Mouse (Mus musculus): Measurements from ENCODE around the gene Slc1a5. TPM values are rescaled to one million over a fixed set of nuclear protein-coding genes. Genes with fewer than 3 reads are reported as not detected.

Gene Slc1a5
- polyA plus RNA-seq, 1 experiment from 2014 or later = 119 TPM

- 6% methylated on average over 14 of the region's 14 CpGs for WGBS (ENCODE audit: insufficient replicate concordance)
- H3K27ac ChIP-seq (ENCODE audit: low read length) = peak overlapping the region; percentile 49
- peak overlapping the region; percentile 65 for H3K9ac ChIP-seq (ENCODE audit: low read depth, low read length)
These were observed 64.1 kb downstream of the Slc1a5 start for GRCm38 (mm10) chr7:16845072-16845819.

GRCm38 (mm10) chr7:16845820-16846167 is 64.7 kb downstream of the Slc1a5 start:
- peak overlapping the region; percentile 26; the same call in 1 of the 2 replicates for H3K27ac ChIP-seq (ENCODE audit: low read length)
- no peak for ATAC-seq (ENCODE audit: low read depth)
- 28% methylated on average over 10 of the region's 10 CpGs for WGBS (ENCODE audit: insufficient replicate concordance)
- peak overlapping the region; percentile 78 for H3K4me3 ChIP-seq (ENCODE audit: low read depth, low read length)
- H3K36me3 ChIP-seq (ENCODE audit: control insufficient read depth, insufficient read depth) = no peaks in the 10 kb centered on the region; the same call in 1 of the 2 replicates
- H3K4me1 ChIP-seq (ENCODE audit: control insufficient read depth, low read depth, low read length) = peaks cover 33% of the 10 kb centered on the region
- no peaks in the 10 kb centered on the region for H3K27me3 ChIP-seq (ENCODE audit: control insufficient read depth, insufficient read depth, low read depth, low read length)
- H3K4me2 ChIP-seq (ENCODE audit: low read depth, low read length) = peak overlapping the region; percentile 98
- H3K9me3 ChIP-seq (replicated peaks; ENCODE audit: control insufficient read depth, low read length) = no peaks in the 10 kb centered on the region
- H3K9ac ChIP-seq (ENCODE audit: low read depth, low read length) = peak overlapping the region; percentile 65

More at GRCm38 (mm10) chr7:16845072-16845819, 64.1 kb downstream of the Slc1a5 start:
- peak overlapping the region; percentile 78 for H3K4me3 ChIP-seq (ENCODE audit: low read depth, low read length)
- peaks cover 33% of the 10 kb centered on the region for H3K4me1 ChIP-seq (ENCODE audit: control insufficient read depth, low read depth, low read length)
- ATAC-seq (ENCODE audit: low read depth) = no peak
- peak overlapping the region; percentile 98 for H3K4me2 ChIP-seq (ENCODE audit: low read depth, low read length)
- H3K9me3 ChIP-seq (replicated peaks; ENCODE audit: control insufficient read depth, low read length) = no peaks in the 10 kb centered on the region
- H3K27me3 ChIP-seq (ENCODE audit: control insufficient read depth, insufficient read depth, low read depth, low read length) = no peaks in the 10 kb centered on the region
- H3K36me3 ChIP-seq (ENCODE audit: control insufficient read depth, insufficient read depth) = peaks cover 2% of the 10 kb centered on the region

GRCm38 (mm10) chr7:16846775-16847174 is 65.6 kb downstream of the Slc1a5 start:
- H3K9me3 ChIP-seq (replicated peaks; ENCODE audit: control insufficient read depth, low read length) = no peaks in the 10 kb centered on the region
- no peak overlapping the region for H3K9ac ChIP-seq (ENCODE audit: low read depth, low read length)
- H3K27me3 ChIP-seq (ENCODE audit: control insufficient read depth, insufficient read depth, low read depth, low read length) = no peaks in the 10 kb centered on the region
- no peak overlapping the region for H3K27ac ChIP-seq (ENCODE audit: low read length)
- no peak overlapping the region for H3K4me2 ChIP-seq (ENCODE audit: low read depth, low read length)
- WGBS (ENCODE audit: insufficient replicate concordance) = 83% methylated on average over 5 of the region's 5 CpGs
- H3K4me3 ChIP-seq (ENCODE audit: low read depth, low read length) = no peak overlapping the region
- H3K36me3 ChIP-seq (ENCODE audit: control insufficient read depth, insufficient read depth) = no peaks in the 10 kb centered on the region; the same call in 1 of the 2 replicates
- no peak for ATAC-seq (ENCODE audit: low read depth)
- H3K4me1 ChIP-seq (ENCODE audit: control insufficient read depth, low read depth, low read length) = peaks cover 29% of the 10 kb centered on the region

DNA sequence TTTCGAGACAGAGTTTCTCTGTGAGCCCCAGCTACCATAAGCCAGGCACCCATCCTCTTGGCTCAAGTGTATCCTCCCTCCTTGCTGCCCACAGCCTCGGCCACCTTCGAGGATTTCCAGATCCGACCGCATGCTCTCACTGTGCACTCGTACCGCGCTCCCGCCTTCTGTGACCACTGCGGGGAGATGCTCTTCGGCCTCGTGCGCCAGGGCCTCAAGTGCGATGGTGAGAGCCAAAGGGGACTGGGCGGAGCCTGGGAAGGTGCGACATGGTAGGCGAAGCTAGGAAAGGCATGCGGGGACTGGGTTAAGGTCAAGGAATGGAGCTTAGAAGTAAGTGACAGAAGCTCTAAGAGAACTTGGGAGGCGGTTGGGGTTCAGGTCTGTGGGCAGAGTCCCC is 66.4 kb downstream of the Slc1a5 start:
- Histone ChIP-seq H3K27ac (ENCODE audit: low read length) (no peak overlapping the region), H3K4me2 (ENCODE audit: low read depth, low read length) (no peak overlapping the region), H3K27me3 (ENCODE audit: control insufficient read depth, insufficient read depth, low read depth, low read length) (no peaks in the 10 kb centered on the region), H3K4me1 (ENCODE audit: control insufficient read depth, low read depth, low read length) (peaks cover 31% of the 10 kb centered on the region), H3K9ac (ENCODE audit: low read depth, low read length) (no peak overlapping the region), H3K4me3 (ENCODE audit: low read depth, low read length) (no peak overlapping the region), H3K9me3 (replicated peaks; ENCODE audit: control insufficient read depth, low read length) (no peaks in the 10 kb centered on the region), H3K36me3 (ENCODE audit: control insufficient read depth, insufficient read depth) (no peaks in the 10 kb centered on the region; the same call in 1 of the 2 replicates)
- no peak for ATAC-seq (ENCODE audit: low read depth)
- 82% methylated on average over 19 of the region's 19 CpGs for WGBS (ENCODE audit: insufficient replicate concordance)

Other genes starting within 250 kb of the Slc1a5 start
- gene Arhgap35, start 166.3 kb upstream of the Slc1a5 start, polyA plus RNA-seq (2015; fragmentation: Nextera tagmentation; extraction: Ambion mirVana) = 2.5 and 2.6 TPM in 2 replicates
- gene Ceacam15, start 105.6 kb upstream of the Slc1a5 start, polyA plus RNA-seq (2015; fragmentation: Nextera tagmentation; extraction: Ambion mirVana) = not detected in 2 replicates
- not detected in 2 replicates for gene Ceacam9, start 59.4 kb upstream of the Slc1a5 start, polyA plus RNA-seq (2015; fragmentation: Nextera tagmentation; extraction: Ambion mirVana)
- gene Ap2s1, start 42.9 kb upstream of the Slc1a5 start, polyA plus RNA-seq (2015; fragmentation: Nextera tagmentation; extraction: Ambion mirVana) = 151 and 155 TPM in 2 replicates
- 27.4 and 29.8 TPM in 2 replicates for gene Strn4, start 34.5 kb downstream of the Slc1a5 start, polyA plus RNA-seq (2015; fragmentation: Nextera tagmentation; extraction: Ambion mirVana)
- 7.8 and 8.9 TPM in 2 replicates for gene Fkrp, start 35.4 kb downstream of the Slc1a5 start, polyA plus RNA-seq (2015; fragmentation: Nextera tagmentation; extraction: Ambion mirVana)
- 2.8 and 3.6 TPM in 2 replicates for gene Prkd2, start 61.6 kb downstream of the Slc1a5 start, polyA plus RNA-seq (2015; fragmentation: Nextera tagmentation; extraction: Ambion mirVana)
- 0.05 and 0.12 TPM in 2 replicates for gene Dact3, start 94.0 kb downstream of the Slc1a5 start, polyA plus RNA-seq (2015; fragmentation: Nextera tagmentation; extraction: Ambion mirVana)
- 0.17 TPM in 1 of 2 replicates, not detected in the other for gene Gng8, start 110.4 kb downstream of the Slc1a5 start, polyA plus RNA-seq (2015; fragmentation: Nextera tagmentation; extraction: Ambion mirVana)
- 1.2 and 1.3 TPM in 2 replicates for gene Ptgir, start 125.2 kb downstream of the Slc1a5 start, polyA plus RNA-seq (2015; fragmentation: Nextera tagmentation; extraction: Ambion mirVana)
- 81.6 and 86.6 TPM in 2 replicates for gene Calm3, start 142.8 kb downstream of the Slc1a5 start, polyA plus RNA-seq (2015; fragmentation: Nextera tagmentation; extraction: Ambion mirVana)
- gene Pnmal2, start 163.3 kb downstream of the Slc1a5 start, polyA plus RNA-seq (2015; fragmentation: Nextera tagmentation; extraction: Ambion mirVana) = 0.20 and 0.42 TPM in 2 replicates
- 0.02 and 0.05 TPM in 2 replicates for gene Pnmal1, start 178.3 kb downstream of the Slc1a5 start, polyA plus RNA-seq (2015; fragmentation: Nextera tagmentation; extraction: Ambion mirVana)
- gene Gm42372, start 201.7 kb downstream of the Slc1a5 start, polyA plus RNA-seq (2015; fragmentation: Nextera tagmentation; extraction: Ambion mirVana) = 0.04 TPM in 2 replicates
- 5.3 and 5.9 TPM in 2 replicates for gene Ccdc8, start 211.4 kb downstream of the Slc1a5 start, polyA plus RNA-seq (2015; fragmentation: Nextera tagmentation; extraction: Ambion mirVana)
- gene Ppp5c, start 246.6 kb downstream of the Slc1a5 start, polyA plus RNA-seq (2015; fragmentation: Nextera tagmentation; extraction: Ambion mirVana) = 38.0 and 38.6 TPM in 2 replicates